Mouse (Mus musculus) liver, embryonic 11.5 days (tissue): Measurements from ENCODE around the gene Rhcg. TPM values are rescaled to one million over a fixed set of nuclear protein-coding genes. Genes with fewer than 3 reads are reported as not detected.

Experiments
- ATAC-seq: fragments of 200-750 bp; cut with Nextera tagmentation; replicated peaks from 2 replicates; pipeline ENCODE4 v1.8.0; 2017; ENCODE audit warnings: moderate number of reproducible peaks, mild to moderate bottlenecking, moderate TSS enrichment, moderate library complexity; ENCODE audit not compliant: low FRiP score
- DNase-seq: peaks from one replicate; pipeline ENCODE4 v3.0.0-alpha.2; 2017; ENCODE audit warnings: low spot score
- H3K27ac ChIP-seq: fragments of 300-500 bp; sonication (generic); 2 replicates; pipeline ENCODE4 v1.5.1; 2014; ENCODE audit warnings: mild to moderate bottlenecking, low read depth, low read length, control low read depth
- H3K27me3 ChIP-seq: fragments of 300-500 bp; sonication (generic); replicated peaks from 2 replicates; pipeline ENCODE4 v1.6.1; 2014; ENCODE audit warnings: low read length, mixed read lengths; ENCODE audit not compliant: control insufficient read depth, insufficient read depth
- H3K36me3 ChIP-seq: fragments of 300-500 bp; sonication (generic); 2 replicates; pipeline ENCODE4 v1.6.1; 2014; ENCODE audit warnings: mild to moderate bottlenecking, low read length, moderate library complexity, mixed read lengths; ENCODE audit not compliant: control insufficient read depth, insufficient read depth
- H3K4me1 ChIP-seq: fragments of 300-500 bp; sonication (generic); replicated peaks from 2 replicates; pipeline ENCODE4 v1.6.1; 2014; ENCODE audit warnings: low read length, mixed read lengths; ENCODE audit not compliant: control insufficient read depth, insufficient read depth
- H3K4me2 ChIP-seq: fragments of 300-500 bp; sonication (generic); 2 replicates; pipeline ENCODE4 v1.6.1; 2014; ENCODE audit warnings: mild to moderate bottlenecking, control low read depth, moderate library complexity
- H3K4me3 ChIP-seq: fragments of 300-500 bp; sonication (generic); 2 replicates; pipeline ENCODE4 v1.5.1; 2014; ENCODE audit warnings: low read depth, low read length, control low read depth
- H3K9ac ChIP-seq: fragments of 300-500 bp; sonication (generic); 2 replicates; pipeline ENCODE4 v1.6.1; 2014; ENCODE audit warnings: low read depth, low read length, control low read depth
- H3K9me3 ChIP-seq: fragments of 300-500 bp; sonication (generic); 2 replicates; pipeline ENCODE4 v1.6.1; 2016; ENCODE audit warnings: low read length, inconsistent platforms, mixed read lengths; ENCODE audit not compliant: control insufficient read depth
- WGBS: fragments of 180-500 bp; shearing (Covaris S2); extraction: QIAGEN DNeasy Blood & Tissue Kit; methylation state at CpG from one replicate; pipeline ENCODE4 v1.1.7; 2014; 5-methylcytosine and 5-hydroxymethylcytosine counted together
- polyA plus RNA-seq: library from polyadenylated mRNA; unstranded; fragments of >200 nt; fragmentation: Nextera tagmentation; extraction: Ambion mirVana; gene quantifications from 2 replicates; pipeline ENCODE4 v1.2.1, GENCODE M21; 2014

Rhcg gene
- polyA plus RNA-seq, 1 experiment from 2014 or later, result not detected

DNA sequence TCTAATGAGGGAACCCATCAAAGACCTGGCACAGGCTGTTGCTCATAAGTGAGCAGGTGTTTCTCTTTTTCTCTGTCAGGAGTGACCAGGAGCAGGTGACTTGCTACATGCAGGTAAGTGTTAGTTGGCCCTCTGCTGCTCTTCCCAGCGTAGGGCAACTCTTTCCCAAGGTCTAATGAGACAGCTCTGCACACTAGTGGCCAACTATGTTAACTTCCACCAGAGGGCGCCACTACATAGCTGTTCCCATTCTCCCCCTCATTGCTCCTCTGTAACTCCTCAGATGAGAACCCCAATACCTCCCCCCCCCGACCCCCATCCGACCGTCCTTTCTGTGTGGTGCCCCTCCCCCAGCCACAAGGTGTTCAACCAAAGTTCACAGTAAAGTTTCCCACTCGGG is 4.7 kb downstream of the Rhcg start:
- H3K27ac ChIP-seq, result no peak overlapping the region
- no peaks in the 10 kb centered on the region for H3K4me1 ChIP-seq
- peaks cover 56% of the 10 kb centered on the region for H3K27me3 ChIP-seq
- H3K36me3 ChIP-seq, result no peaks in the 10 kb centered on the region
- 14% methylated on average over 6 of the region's 6 CpGs for WGBS
- DNase-seq, result no peak
- ATAC-seq, result no peak
- no peak overlapping the region for H3K4me2 ChIP-seq
- H3K4me3 ChIP-seq, result no peak overlapping the region
- H3K9me3 ChIP-seq, result no peaks in the 10 kb centered on the region
- H3K9ac ChIP-seq, result no peak overlapping the region

DNA sequence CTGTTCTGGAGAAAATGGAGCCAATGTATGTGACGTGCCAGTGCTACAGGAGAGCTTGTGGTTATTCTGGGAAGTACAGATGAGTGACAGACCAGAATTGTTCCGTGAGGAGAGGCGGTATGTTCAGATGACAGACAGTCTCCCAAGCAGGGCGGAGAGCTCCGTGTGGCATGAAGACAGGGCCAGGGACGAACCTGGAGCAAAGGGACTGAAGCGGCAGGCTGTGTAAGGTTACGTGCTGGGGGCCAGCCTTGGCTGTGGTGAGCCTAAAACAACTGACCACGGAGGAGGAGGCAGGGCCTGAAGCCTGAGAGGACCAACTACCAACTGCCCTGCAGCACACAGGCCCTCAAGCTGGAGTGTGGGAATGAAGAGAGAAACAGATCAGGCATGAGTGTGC is 5.6 kb downstream of the Rhcg start:
- Histone ChIP-seq H3K4me2 (no peak overlapping the region), H3K4me1 (no peaks in the 10 kb centered on the region), H3K27ac (no peak overlapping the region), H3K4me3 (no peak overlapping the region), H3K9me3 (no peaks in the 10 kb centered on the region), H3K27me3 (peaks cover 55% of the 10 kb centered on the region), H3K36me3 (no peaks in the 10 kb centered on the region), H3K9ac (no peak overlapping the region)
- ATAC-seq, result no peak
- DNase-seq, result no peak
- WGBS, result 70% methylated on average over 9 of the region's 9 CpGs

- Histone ChIP-seq H3K4me1 (no peaks in the 10 kb centered on the region), H3K27me3 (peaks cover 46% of the 10 kb centered on the region), H3K27ac (no peak overlapping the region), H3K4me3 (peak overlapping the region; percentile 31), H3K4me2 (peak overlapping the region; percentile 67), H3K9ac (no peak overlapping the region), H3K9me3 (no peaks in the 10 kb centered on the region), H3K36me3 (no peaks in the 10 kb centered on the region)
- WGBS, result 2% methylated on average over 25 of the region's 25 CpGs
- peak; percentile 65; the same call in 1 of the 2 replicates for ATAC-seq
- peak; percentile 52 for DNase-seq
Measured at GRCm38 (mm10) chr7:79607263-79607921, 10.1 kb downstream of the Rhcg start.

- Histone ChIP-seq H3K4me3 (no peak overlapping the region), H3K4me1 (no peaks in the 10 kb centered on the region), H3K9me3 (no peaks in the 10 kb centered on the region), H3K4me2 (no peak overlapping the region; the same call in 1 of the 2 replicates), H3K27ac (no peak overlapping the region), H3K27me3 (peaks cover 50% of the 10 kb centered on the region), H3K36me3 (no peaks in the 10 kb centered on the region), H3K9ac (no peak overlapping the region)
- DNase-seq (no peak), ATAC-seq (no peak)
- WGBS, result 23% methylated on average over 3 of the region's 3 CpGs
Measured at GRCm38 (mm10) chr7:79606766-79607165, 10.7 kb downstream of the Rhcg start.

GRCm38 (mm10) chr7:79602006-79602405 is 15.5 kb downstream of the Rhcg start:
- 58% methylated on average over 8 of the region's 8 CpGs for WGBS
- H3K9ac ChIP-seq, result no peak overlapping the region
- no peaks in the 10 kb centered on the region for H3K9me3 ChIP-seq
- DNase-seq (no peak), ATAC-seq (no peak)
- peaks cover 67% of the 10 kb centered on the region for H3K27me3 ChIP-seq
- H3K27ac ChIP-seq, result no peak overlapping the region
- H3K4me1 ChIP-seq, result no peaks in the 10 kb centered on the region
- H3K4me2 ChIP-seq, result no peak overlapping the region
- H3K4me3 ChIP-seq, result no peak overlapping the region
- no peaks in the 10 kb centered on the region for H3K36me3 ChIP-seq

DNA sequence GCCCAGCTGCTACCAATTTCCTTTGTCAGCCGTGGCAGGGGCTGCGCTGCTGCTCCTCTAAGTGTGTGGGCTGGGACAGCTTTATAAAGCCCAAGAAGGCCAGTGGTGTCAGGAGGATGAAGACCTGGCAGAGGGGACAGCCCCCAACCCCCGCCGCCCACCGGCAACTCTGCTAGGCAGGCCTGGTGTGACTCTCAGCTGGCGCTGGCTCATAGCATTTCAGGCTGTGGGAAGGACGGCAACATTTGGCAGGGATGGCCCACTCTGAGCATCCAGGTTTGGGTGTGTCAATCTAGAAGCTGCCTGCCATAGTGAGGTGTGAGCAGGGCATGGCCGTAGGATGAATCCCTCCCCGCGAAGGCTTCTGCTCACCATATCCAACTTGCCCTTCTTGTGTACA is 17.3 kb downstream of the Rhcg start:
- ATAC-seq, result no peak
- H3K36me3 ChIP-seq, result no peaks in the 10 kb centered on the region
- DNase-seq, result no peak
- H3K4me1 ChIP-seq, result no peaks in the 10 kb centered on the region
- no peak overlapping the region for H3K4me3 ChIP-seq
- H3K9me3 ChIP-seq, result no peaks in the 10 kb centered on the region
- H3K9ac ChIP-seq, result no peak overlapping the region
- H3K27me3 ChIP-seq, result peaks cover 61% of the 10 kb centered on the region
- no peak overlapping the region for H3K27ac ChIP-seq
- WGBS, result 74% methylated on average over 10 of the region's 10 CpGs
- no peak overlapping the region for H3K4me2 ChIP-seq

DNA sequence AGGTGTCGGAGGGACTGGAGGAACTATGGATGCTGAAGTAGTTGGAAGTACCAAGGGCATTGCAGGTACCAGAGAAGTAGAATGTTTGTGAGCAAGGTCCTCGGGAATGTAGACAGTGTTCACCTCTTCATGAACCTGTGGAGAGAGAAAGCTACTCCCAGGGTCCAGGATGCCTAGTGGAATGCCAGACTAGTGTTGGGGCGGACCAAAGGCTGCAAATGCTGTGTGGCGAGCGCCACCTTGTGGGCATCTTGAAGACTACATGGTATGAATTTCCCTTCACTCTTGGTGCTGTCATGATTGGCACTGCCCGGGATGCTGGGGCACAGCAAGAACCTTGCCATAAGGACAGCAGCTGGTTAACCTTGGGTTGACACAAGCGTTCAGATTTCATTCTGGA is 22.6 kb downstream of the Rhcg start:
- no peak overlapping the region for H3K27ac ChIP-seq
- H3K36me3 ChIP-seq, result no peaks in the 10 kb centered on the region
- WGBS, result 12% methylated on average over 7 of the region's 7 CpGs
- no peak overlapping the region for H3K9ac ChIP-seq
- 0 out of 2 replicates have a peak, but pooled peaks have one; percentile 15 for ATAC-seq
- no peak overlapping the region for H3K4me2 ChIP-seq
- no peak overlapping the region for H3K4me3 ChIP-seq
- peaks cover 85% of the 10 kb centered on the region for H3K27me3 ChIP-seq
- H3K4me1 ChIP-seq, result no peaks in the 10 kb centered on the region; the same call in 1 of the 2 replicates
- H3K9me3 ChIP-seq, result no peaks in the 10 kb centered on the region
- no peak for DNase-seq

- no peak for ATAC-seq
- WGBS, result 4% methylated on average over 42 of the region's 42 CpGs
- Histone ChIP-seq H3K27me3 (peaks cover 76% of the 10 kb centered on the region), H3K4me3 (peak overlapping the region; percentile 29; the same call in 1 of the 2 replicates), H3K9ac (no peak overlapping the region), H3K4me1 (no peaks in the 10 kb centered on the region; the same call in 1 of the 2 replicates), H3K27ac (no peak overlapping the region), H3K9me3 (no peaks in the 10 kb centered on the region), H3K36me3 (no peaks in the 10 kb centered on the region), H3K4me2 (peak overlapping the region; percentile 52)
- DNase-seq, result no peak
Measured at GRCm38 (mm10) chr7:79591812-79592731, 25.4 kb downstream of the Rhcg start.
